Mouse (Mus musculus): ENCODE measurements around the gene Opa3. TPM values are rescaled to one million over a fixed set of nuclear protein-coding genes. Genes with fewer than 3 reads are reported as not detected.
A peak's percentile ranks its signal among the peaks of the same experiment; 100 is the strongest.
"Not testable (repeated sequence)": the region's sequence is repeated elsewhere in the genome, so short reads cannot be mapped to it uniquely, and the experiment has no call there.

Opa3 gene
- total RNA-seq, 2 experiments from 2014 or later = 37.3 to 39.9 TPM

DNA sequence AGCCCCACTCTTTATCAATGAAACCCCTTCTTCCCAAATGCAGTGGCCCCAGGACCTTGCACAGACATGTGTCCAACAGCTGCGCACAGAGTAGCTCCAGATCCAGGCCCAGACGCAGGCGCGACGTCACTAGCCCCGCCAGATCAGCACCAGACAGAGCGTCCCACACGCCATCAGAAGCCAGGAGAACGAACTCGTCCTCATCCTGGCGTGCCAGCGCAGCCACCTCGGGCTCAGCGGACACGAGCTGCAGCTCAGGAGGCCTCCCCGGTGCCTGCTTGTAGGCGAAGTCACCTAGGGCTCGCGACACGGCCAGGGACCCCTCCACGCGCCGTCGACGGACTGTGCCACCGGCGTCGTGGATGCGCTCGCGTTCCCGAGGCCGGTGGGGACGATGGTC is 50.9 kb downstream of the Opa3 start:
- no peak for DNase-seq (ENCODE audit: low spot score in 2 of 2)

DNA sequence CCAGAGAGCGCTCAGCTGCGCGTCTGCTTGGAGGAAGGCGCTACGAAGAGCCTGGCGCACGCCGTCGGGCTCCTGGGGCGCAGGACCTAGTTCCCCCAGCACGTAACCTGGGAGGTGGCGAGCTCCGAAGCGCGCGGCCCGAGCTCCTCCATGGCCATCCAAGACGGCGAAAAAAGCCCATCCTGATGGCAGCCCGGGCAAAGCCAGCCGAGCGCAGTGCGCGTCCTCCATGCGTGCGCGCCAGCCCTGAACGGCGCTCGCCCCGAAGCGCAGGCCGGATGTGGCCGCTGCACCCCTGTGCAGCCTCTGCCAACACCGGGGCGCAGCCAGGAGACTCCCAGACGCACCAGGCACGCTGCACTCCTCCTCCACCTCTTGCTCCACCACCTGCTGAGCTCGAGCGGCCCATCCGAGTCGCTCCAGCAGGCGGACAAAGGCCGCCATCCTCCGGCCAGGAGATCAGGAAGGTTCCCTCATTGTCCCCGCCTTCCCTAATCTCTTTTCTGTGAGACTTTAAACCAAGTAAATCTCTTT is 51.5 kb downstream of the Opa3 start, which contains the start of gene Ppm1n:
TSS of gene Ppm1n (minus strand) at position 484 of the 534 bp plus-strand sequence.
- no peak for DNase-seq (ENCODE audit: low spot score in 2 of 2)

DNA sequence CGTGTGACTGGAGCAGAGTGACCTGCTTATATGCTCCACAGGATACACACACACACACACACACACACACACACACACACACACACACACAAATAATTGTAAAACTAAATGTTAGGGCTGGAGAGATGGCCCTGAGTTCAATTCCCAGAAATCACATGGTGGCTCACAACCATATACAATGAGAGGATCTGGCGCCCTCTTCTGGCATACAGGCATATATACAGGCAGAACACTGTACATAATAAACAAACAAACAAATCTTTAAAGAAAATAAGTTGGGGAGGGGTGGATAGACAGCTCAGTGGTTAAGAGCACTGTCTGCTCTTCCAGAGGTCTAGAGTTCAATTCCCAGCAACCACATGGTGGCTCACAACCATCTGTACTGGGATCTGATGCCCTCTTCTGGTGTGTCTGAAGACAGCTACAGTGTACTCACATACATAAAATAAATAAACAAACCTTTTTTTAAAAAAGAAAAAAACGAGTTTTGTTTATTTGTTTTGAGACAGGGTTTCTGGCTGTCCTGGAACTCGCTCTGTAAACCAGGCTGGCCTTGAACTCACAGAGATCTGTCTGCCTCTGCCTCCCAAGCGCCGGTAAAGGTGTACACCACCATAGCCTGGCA is 53.7 kb downstream of the Opa3 start:
- not testable (repeated sequence) for DNase-seq (ENCODE audit: low spot score in 2 of 2)

DNA sequence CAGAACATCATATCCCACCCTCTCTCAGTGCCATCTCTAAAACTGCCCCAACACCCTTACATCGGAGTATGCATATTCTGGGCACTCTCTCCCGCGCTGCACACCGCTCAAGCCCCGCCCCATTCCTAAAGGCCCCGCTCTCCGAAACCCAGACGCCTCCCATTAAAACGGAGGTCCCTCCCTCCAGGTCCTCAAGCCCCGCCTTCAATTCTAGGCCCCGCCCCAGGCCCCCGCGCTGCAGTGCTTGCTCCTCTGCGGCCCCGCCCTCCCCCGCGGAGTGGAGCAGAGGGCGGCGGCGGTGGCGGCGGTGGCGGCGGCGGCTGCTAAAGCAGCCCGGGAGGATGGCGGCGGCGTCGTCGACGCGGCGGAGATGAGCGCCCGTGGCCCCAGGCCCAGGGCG is 54.3 kb downstream of the Opa3 start, which contains the start of gene Rtn2:
TSS of gene Rtn2 (plus strand) at position 240 of the 400 bp plus-strand sequence.
- DNase-seq (ENCODE audit: low spot score in 2 of 2) = peak; percentile 72 to 90

DNA sequence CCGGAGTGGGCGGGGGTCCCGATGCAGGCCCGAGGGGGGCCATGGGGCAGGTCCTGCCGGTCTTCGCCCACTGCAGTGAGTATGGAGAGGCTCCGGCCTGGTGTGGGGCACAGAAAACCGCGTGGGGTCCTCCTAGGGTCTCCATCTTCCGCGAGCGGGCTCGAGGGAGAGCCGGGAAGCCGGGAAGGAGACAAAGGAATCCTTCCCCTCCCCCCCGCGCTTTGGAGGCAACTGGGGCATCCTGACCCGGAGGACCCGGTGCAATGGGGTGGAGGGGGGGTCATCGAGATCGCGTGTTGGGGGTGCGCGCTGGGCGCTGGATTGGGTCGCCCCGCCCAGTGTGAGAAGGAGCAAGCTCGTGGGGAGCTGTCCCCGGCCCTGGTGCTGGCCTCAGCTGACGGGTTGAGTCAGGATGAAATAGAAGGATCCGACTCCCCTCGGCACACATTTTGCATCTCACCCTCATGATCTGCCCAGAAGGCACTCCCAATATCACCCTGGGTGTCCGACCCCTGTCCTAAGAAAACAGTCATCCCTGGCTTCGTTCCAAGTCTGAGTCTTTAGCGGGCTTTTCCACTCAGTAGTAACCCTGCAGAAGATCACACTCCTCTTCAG is 54.8 kb downstream of the Opa3 start:
- peak in 1 of 2 experiments; percentile 60 for DNase-seq (ENCODE audit: low spot score in 2 of 2)

DNA sequence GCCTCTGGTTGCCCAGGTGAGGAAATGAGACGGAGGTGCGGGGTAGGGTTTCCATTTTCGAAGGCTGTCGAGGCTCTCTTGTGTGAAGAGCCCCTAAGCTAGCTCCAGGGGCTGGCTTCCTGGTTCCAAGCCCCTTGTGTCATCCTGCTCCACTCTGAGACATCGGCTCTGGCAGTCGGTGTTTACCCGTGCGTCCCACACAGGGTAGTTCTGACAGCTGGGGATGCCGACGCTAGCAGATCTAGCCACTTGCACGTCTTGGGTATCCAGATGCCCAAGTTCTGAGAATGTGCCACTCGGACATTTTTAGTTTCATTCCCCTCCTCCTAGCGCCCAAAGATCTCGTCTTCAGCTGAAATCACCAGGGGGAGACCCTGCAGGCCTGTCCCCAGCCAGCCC is 55.3 kb downstream of the Opa3 start:
- peak in 1 of 2 experiments; percentile 36 for DNase-seq (ENCODE audit: low spot score in 2 of 2)

DNA sequence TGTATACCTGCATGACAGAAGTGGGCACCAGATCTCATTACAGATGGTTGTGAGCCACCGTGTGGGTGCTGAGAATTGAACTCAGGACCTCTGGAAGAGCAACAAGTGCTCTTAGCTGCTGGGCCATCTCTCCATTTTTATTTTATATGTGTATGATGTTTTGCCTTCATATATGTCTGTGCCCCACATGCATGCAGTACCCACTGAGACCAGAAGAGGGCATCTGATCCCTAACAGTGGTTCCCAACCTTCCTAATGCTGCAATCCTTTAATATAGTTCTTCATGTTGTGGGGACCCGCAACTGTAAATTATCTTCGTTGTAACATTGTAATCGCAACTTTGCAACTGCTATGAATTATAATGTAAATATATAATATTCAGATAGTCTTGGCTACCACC is 56.6 kb downstream of the Opa3 start:
- DNase-seq (ENCODE audit: low spot score in 2 of 2) = peak; percentile 53 to 68

DNA sequence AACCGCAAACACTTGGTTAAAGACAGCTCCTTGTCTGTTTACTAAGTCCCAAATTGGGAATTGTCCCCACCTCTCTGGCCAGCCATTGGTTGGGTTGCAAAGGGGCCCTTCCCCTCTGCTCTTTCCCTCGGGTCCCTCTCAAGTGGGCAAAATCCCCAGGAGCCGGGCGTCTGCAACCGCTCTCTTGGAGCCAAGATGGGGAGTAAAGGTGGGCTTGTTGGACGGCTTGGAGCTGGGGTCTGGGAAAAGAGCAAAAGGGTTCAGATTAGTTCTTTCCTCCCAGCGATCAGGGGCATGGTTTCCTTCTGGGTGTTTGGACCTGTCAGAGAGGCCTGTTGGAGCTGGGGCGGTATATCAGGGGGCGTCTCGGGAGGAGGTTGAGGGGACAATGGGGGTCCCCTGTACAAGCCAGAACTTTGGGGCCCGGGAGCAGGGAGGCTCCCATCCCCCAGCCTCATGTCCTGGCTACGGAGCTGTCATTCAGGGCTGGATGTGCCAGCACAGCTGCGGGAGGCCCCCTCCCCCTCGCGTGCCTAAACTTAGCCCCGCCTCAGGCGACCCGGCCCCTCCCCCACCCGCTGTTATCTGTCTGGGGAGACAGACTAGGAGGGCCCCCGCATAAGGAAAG is 62.9 kb downstream of the Opa3 start:
- DNase-seq (ENCODE audit: low spot score in 2 of 2) = no peak

DNA sequence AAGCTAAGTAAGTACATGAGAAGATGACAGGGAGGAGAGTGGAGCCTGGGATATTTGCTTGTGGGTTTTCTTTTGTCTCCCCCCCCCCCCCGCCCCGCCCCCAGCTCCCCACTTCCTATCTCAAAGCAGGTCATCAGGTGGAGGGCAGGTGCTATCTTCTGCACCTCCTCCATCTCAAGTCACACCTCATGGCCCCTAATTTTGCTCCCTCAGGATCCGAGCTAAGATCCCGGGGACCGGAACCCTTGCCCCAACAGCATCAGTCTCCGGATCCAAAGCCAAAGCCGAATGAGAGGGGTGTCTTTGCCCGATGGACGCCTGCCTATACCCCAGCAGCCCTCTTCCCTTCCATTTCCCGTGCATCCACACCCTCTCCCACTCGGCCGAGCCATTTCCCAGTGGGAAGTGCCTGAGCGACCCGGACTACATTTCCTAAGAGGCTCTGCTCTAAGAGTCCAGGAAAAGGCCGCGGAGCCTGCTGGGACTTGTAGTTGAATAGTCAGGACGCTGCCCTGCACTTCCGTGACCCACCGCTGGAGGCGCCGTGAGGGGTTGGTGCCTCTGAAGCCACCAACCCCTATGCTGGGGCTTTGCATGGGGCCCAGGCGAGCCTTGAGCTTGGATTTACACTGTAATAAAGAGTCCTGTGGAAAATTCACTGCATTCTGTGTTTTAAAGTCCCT is 67.5 kb downstream of the Opa3 start:
- DNase-seq (ENCODE audit: low spot score in 2 of 2) = peak; percentile 94 to 97

DNA sequence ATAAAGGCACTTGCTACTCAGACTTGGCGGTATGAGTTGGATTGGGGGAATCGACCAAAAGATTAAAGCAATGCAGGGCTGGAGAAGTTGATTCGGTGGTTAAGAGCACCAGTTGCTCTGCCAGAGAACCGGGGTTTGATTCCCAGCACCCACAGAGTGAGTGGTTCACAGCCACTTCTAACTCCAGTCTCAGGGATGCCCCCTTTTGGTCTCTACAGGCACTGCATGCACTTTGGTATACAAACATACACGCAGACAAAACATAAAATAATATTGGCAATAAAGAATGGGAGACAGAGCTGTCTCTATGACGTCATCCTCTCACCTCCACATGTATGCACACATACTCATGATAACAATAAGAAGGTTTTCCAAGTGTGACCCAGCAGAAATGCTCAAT is 68.9 kb downstream of the Opa3 start:
- DNase-seq (ENCODE audit: low spot score in 2 of 2) = no peak

DNA sequence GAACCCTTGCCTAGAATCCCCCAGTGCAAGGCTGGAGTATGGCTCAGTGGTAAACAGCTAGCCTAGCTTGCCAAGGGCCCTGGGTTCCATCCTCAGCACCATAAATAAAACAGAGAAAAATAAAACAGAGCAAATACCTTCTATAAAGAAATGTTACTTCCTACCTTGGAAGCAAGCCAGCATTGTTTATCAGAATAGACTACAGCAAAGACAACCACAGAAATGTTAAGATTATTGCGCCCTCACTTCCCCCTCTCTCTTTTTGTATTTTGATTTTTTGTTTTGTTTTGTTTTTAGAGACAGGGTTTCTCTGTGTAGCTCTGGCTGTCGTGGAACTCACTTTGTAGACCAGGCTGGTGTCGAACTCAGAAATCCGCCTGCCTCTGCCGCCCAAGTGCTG is 69.7 kb downstream of the Opa3 start:
- no peak for DNase-seq (ENCODE audit: low spot score in 2 of 2)

DNA sequence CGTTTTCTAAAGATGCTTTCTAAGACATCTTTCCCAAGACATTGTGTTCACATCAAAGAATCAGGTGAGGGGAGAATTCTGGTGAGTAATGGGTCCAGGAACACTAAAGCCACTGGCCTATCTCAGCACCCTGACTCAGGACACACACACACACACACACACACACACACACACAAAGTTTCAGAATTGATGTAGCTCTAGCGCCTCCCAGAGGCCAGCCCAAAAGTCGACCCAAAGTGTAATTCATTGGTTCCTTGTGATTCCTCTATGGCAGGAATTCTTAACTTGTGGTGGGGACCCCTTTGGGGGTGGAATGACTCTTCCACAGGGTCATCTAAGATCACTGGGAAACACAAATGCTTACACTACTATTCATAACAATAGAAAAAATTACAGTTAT is 71.1 kb downstream of the Opa3 start:
- DNase-seq (ENCODE audit: low spot score in 2 of 2) = peak in 1 of 2 experiments; percentile 52

DNA sequence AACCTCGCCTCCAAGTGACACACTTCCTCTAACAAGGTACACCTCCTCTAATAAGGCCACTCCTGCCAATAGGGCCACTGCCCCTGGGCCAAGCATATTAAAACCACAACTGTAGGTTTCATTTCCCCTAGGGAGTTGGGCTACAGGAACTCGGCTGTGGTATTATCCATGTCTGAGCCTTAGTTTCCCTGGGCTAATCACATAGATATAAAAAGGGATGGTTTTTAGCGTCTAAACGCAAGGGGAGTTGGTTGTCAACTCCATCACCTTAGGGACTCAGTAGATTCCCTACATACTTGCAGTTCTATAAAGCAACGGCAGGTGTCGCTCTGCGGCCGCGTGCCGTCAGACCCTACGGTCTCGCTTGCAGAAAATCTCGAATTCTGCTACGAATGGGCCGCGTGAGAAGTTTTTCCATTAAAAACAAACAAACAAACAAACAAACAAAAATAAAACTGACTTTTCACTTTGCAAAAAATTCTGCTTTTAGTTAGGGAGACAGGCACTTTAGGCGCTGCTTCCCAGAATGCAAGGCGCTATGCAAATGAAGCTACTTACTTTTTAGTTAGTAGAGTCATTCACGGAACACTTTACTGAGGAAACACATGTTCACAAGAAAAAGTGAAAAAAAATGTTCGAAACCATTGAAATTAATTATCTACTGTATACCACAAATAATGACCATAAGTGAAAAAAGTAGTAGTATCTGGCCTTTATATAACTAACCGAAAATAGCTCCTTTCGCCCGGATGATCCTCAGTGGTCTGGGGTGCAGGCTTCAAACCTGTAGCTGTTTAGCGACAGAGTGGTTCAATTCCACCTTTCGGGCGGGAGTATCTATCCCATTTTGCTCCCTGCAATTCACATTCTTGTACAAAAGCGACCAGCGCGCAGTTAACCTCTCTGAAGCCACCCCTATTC is 72.6 kb downstream of the Opa3 start:
- DNase-seq (ENCODE audit: low spot score in 2 of 2) = peak; percentile 81 to 86

DNA sequence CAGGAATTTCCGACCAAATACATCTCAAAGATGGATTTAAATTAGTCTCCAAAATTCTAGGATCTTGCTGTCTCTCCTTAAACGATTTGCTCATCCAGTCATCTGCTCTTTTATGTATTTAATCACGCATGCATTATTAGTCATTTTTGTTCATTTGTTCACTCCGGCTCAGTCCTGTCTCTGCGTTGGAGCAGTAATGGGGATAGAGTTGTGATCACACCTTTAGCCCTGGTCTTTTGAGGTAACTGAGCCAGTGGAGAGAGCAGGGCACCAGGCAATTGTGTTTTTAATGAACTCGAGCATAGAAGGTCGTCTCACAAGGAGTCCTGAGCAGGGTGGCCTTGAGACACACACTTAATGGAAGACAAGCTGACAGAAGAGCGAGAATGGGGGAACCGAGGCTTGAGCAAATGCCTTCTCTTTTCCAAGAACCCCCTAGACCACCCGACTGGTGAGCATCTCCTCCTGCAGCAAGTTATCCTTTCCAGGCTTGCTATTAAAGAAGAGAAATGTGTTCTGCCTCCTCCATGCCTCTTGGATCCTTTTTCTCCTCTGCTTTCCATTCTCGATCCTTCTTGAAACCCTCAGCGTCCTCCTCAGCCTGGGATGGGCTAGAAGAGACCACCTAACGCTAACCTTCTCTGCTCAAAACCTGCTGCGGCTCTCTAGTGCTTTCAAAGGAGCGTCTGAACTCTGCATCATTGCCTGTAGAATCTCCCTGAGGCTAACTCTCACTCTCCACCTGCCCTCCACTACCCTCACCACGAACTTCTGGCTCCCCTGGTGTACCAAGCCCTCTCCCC is 73.5 kb downstream of the Opa3 start:
- DNase-seq (ENCODE audit: low spot score in 2 of 2) = no peak

DNA sequence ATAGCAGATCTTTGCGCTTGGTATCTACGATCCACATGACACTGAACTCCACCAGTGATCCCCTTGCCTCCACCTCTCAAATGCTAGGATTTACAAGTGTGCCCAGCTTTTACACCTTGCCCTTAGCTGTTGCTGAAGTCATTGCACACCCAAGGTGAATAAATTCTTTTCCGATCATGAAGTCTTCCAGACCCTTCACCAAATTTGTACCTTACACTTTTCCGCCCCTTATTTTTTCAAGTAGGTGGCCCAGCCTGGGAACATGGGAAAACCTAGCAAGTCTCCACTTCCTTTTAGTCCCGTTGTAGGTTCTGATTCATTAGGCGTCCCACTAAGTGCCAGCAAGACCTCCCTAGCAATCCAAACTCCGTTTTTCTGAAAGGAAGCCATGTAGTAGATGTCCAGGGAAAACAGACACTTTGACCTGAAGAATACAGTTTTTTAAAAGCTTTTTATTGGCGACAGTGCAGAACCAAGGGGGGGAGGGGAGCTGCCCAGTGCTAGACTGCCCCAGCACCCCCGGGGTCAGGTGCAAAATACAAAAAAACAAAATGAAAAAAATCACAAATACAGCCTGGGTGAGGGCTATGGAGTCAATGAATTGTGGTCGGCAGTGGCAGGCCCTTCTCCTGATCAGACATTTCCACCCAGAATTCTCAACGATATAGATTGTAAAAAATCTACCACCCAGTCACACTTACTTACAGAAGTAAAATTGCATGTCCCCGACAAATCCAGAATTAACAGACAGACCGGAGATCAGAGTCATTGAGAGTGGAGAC is 74.3 kb downstream of the Opa3 start:
- no peak for DNase-seq (ENCODE audit: low spot score in 2 of 2)

DNA sequence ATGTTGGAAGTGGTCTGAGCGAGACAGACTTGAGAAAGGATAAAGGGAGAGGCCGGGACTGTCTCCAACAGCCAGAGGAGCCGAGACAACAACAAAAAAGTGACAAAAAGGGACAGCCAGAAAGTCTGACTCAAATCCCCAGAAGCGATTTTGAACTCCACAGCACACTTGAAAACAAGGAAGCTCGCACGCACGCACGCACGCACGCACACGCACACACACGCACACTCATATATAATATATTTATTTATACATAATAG is 74.8 kb downstream of the Opa3 start:
- no peak for DNase-seq (ENCODE audit: low spot score in 2 of 2)

DNA sequence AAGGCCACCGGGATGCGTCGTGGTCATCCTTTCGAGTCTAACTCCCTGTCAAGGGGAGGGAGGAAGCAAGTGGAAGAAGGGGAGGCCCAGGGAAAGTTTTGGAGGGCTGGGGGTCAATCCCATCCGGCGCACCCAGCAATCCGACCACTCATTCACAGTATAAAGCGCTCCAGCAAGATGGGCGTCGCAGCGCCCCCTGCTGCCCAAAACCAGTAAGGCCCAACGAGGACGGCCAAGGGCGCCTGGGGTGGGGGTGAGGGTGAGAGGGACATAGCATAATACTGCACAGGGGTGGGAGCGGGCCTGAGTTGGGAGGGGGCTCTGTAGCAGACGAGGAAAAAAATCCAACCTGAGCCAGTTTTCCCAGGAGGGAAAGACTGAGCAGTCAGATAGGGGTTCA is 75.6 kb downstream of the Opa3 start:
- peak in 1 of 2 experiments; percentile 59 for DNase-seq (ENCODE audit: low spot score in 2 of 2)

DNA sequence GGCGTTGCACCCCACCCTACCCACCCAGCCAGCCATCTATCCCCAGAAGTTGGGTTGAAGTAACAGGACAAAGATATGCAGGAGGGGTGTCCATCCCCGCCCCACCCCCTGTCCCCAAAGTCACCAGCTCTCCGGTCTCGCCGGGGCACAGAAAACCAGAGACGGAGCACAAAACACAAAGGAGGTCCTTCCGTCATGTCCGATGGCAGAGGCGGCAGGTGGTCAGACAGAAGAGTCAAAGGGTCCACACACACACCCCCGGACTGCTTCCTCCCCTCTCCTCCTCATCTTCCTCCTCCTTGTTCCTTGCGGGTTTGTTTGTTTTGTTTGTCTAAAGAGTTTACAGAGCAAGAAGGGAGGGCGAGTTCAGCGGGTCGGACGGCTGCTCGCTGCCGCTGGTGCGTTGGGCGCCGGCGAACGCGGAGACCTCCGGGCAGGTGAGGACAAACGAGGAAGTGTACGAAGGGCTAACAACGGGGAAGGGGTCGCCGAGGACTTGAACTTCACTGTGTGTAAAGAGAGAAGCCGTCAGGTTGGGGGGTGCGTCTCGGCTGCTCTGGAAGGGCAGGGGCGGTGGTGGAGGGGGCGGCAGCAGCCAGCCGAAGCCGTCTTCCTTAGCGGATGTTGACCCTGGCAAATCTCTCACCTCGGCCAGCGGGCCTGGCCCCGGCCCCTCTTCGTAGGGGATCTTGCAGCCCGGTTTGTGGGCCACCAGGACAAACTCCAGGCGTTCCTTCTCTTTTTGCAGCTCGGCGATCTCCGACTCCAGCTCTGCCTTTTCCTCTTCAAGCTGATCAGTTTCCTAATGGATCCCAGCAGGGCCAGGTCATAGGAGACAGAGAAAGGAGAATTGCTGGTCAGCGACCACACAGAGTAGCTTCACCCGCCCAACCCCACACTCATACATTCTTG is 76.6 kb downstream of the Opa3 start:
- no peak for DNase-seq (ENCODE audit: low spot score in 2 of 2)
